Mouse (Mus musculus): ENCODE measurements around the gene Tacc3.

GRCm38 (mm10) chr5:33622671-33623070 is 35.3 kb upstream of the Tacc3 start:
- TF ChIP-seq CTCF (IDR thresholded peaks at IDR 0.05; ENCODE audit: low read depth) (no peak), EP300 (IDR thresholded peaks at IDR 0.05; ENCODE audit: low read depth) (no peak)

All from liver, postnatal 0 days (tissue).